Mouse (Mus musculus) C2C12 (cell line): Measurements from ENCODE around the gene Epha1.

Experiments used
- CEBPB ChIP-seq: IDR thresholded peaks from one replicate; pipeline ENCODE4 v1.6.1; 2011; ENCODE audit warnings: low read depth, mild to moderate bottlenecking, control low read depth, moderate library complexity
- CTCF ChIP-seq: IDR thresholded peaks from one replicate; pipeline ENCODE4 v1.5.1; 2011; ENCODE audit not compliant: control insufficient read depth, insufficient read depth, insufficient read length
- FOSL1 ChIP-seq: IDR thresholded peaks from one replicate; pipeline ENCODE4 v1.8.0; 2011; ENCODE audit warnings: mild to moderate bottlenecking, low read length; ENCODE audit not compliant: poor library complexity, insufficient read depth, severe bottlenecking
- MAX ChIP-seq: IDR thresholded peaks from one replicate; pipeline ENCODE4 v1.6.1; 2011; ENCODE audit warnings: mild to moderate bottlenecking, control low read depth
- MYOD1 ChIP-seq: IDR thresholded peaks from one replicate; pipeline ENCODE4 v1.6.1; 2011; ENCODE audit warnings: low read depth; ENCODE audit not compliant: control insufficient read depth, insufficient read length
- USF1 ChIP-seq: IDR thresholded peaks from one replicate; pipeline ENCODE4 v1.6.1; 2011; ENCODE audit warnings: low read depth, mild to moderate bottlenecking, control low read depth, moderate library complexity

DNA sequence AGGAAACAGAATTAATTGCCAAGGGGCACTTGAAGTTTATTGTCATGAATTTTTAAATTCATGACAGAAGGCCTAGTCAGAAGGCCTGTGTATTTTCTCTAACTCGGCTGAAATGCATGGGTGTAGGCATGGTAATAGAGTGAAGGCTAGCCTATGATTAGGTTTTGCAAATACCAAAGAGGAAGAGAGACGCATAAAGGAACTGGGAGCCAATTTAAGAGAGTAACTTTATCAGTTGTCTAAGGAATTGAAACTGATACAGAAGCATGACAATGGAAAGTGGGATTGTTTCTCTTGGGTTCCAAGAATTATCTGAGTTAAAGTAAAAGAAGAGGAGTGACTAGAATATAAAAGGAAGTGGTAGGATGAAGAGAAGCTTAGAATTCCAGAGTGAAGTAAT lies 33.9 kb downstream of the Epha1 start:
- no peak for TF ChIP-seq CTCF
- TF ChIP-seq MAX: no peak
- TF ChIP-seq USF1: no peak
- TF ChIP-seq MYOD1: no peak
- TF ChIP-seq CEBPB: no peak
- no peak for TF ChIP-seq FOSL1
